10 mouse cellular contexts compared by ENCODE assay signal in the genomic region with DNA sequence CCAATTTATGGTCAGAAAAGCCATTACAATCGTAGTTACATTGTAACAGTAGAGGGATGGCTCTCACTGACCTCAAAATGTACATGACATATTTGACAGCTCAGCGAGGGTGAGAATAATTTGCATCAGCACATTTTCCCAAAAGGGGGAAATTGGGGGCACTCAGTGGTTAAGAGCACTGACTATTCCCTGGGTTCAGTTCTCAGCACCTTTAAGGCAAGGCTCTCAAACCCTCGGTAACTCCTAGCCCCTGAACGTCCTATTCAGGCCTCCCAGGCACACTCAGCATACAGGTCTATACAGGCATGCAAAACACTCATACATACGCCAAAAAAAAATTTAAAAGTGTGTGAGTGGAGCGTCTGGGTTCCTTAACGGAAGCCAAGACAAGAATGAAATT. TPM values are rescaled to one million over a fixed set of nuclear protein-coding genes. Genes with fewer than 3 reads are reported as not detected.
DNase-seq lines count a peak whose midpoint lies in the region; ATAC-seq and TF ChIP-seq lines count a peak whose summit lies in the region.
"Had no signal": no experiment of that assay in that cellular context is flagged by ENCODE, and none has a peak within 500 bp of the region (broad histone marks: within the 10 kb centered on the region; RNA-seq: fewer than 3 reads in every experiment).

No protein-coding gene starts in this region.

- no peaks in the 10 kb centered on the region for H3K79me2 ChIP-seq in macrophage (ENCODE audit: inconsistent target)

- no peak for TF ChIP-seq POLR2A in ES-Bruce4 (IDR thresholded peaks at IDR 0.05; ENCODE audit: insufficient read depth, low read length)

- H3K4me3 ChIP-seq in heart, embryonic 10.5 days, result peak overlapping the region; percentile 80
- H3K4me3 ChIP-seq in ES-Bruce4 (ENCODE audit: low read depth, low read length) (no peak overlapping the region), macrophage (ENCODE audit: inconsistent target) (peak overlapping the region; percentile 39)
- no peak overlapping the region; the same call in 1 of the 2 replicates for H3K4me3 ChIP-seq in hindbrain, embryonic 11.5 days (ENCODE audit: low read depth, low read length)

- H3K36me3 ChIP-seq in heart, embryonic 10.5 days, result peaks cover 8% of the 10 kb centered on the region; the same call in 1 of the 2 replicates
- no peaks in the 10 kb centered on the region for H3K36me3 ChIP-seq in ES-Bruce4 (ENCODE audit: control insufficient read depth, insufficient read depth, low read length, poor library complexity, severe bottlenecking)
- no peaks in the 10 kb centered on the region for H3K36me3 ChIP-seq in hindbrain, embryonic 11.5 days (ENCODE audit: control insufficient read depth, insufficient read depth, low read length)
- no peaks in the 10 kb centered on the region for H3K36me3 ChIP-seq in macrophage (ENCODE audit: inconsistent target)

- peak overlapping the region; percentile 57; the same call in 1 of the 2 replicates for H3K9ac ChIP-seq in ES-Bruce4 (ENCODE audit: low read depth, poor library complexity, severe bottlenecking)
- H3K9ac ChIP-seq in hindbrain, embryonic 11.5 days (ENCODE audit: low read depth, low read length), result no peak overlapping the region

- no peak for TF ChIP-seq CTCF in ES-Bruce4 (IDR thresholded peaks at IDR 0.05; ENCODE audit: low read depth, low read length)

- H3K4me1 ChIP-seq in heart, embryonic 10.5 days, result peaks cover 8% of the 10 kb centered on the region; the same call in 1 of the 2 replicates
- H3K4me1 ChIP-seq in ES-Bruce4 (ENCODE audit: control insufficient read depth, insufficient read depth, low read length), result no peaks in the 10 kb centered on the region
- H3K4me1 ChIP-seq in hindbrain, embryonic 11.5 days (replicated peaks; ENCODE audit: control insufficient read depth, insufficient read depth, low read length), result no peaks in the 10 kb centered on the region

- TF ChIP-seq EP300 in ES-Bruce4 (IDR thresholded peaks at IDR 0.05; ENCODE audit: insufficient read depth, low read depth, low read length), result no peak

- H3K27ac ChIP-seq in heart, embryonic 10.5 days, result no peak overlapping the region
- H3K27ac ChIP-seq in ES-Bruce4 (ENCODE audit: insufficient read depth, low read length) (no peak overlapping the region), macrophage (no peak overlapping the region)
- no peak overlapping the region for H3K27ac ChIP-seq in hindbrain, embryonic 11.5 days (ENCODE audit: low read depth, low read length)

- H3K4me2 ChIP-seq in hindbrain, embryonic 11.5 days (replicated peaks; ENCODE audit: low read depth, low read length), result peak overlapping the region; percentile 80

- no peaks in the 10 kb centered on the region for H3K9me3 ChIP-seq in heart, embryonic 10.5 days
- no peaks in the 10 kb centered on the region for H3K9me3 ChIP-seq in ES-Bruce4 (replicated peaks; ENCODE audit: control insufficient read depth, insufficient read depth, low read length, poor library complexity, severe bottlenecking)
- no peaks in the 10 kb centered on the region for H3K9me3 ChIP-seq in hindbrain, embryonic 11.5 days (ENCODE audit: control insufficient read depth, low read length)

- H3K27me3 ChIP-seq in heart, embryonic 10.5 days (ENCODE audit: insufficient read depth, poor library complexity, severe bottlenecking), result no peaks in the 10 kb centered on the region
- no peaks in the 10 kb centered on the region for H3K27me3 ChIP-seq in ES-Bruce4 (ENCODE audit: control insufficient read depth, insufficient read depth, low read length, poor library complexity, severe bottlenecking)
- H3K27me3 ChIP-seq in hindbrain, embryonic 11.5 days (ENCODE audit: control insufficient read depth, insufficient read depth, low read length), result no peaks in the 10 kb centered on the region

- DNase-seq in heart, embryonic 10.5 days (ENCODE audit: low spot score), result no peak
- DNase-seq in heart, postnatal 4 days, result no peak
- DNase-seq in hindbrain, embryonic 11.5 days (ENCODE audit: low spot score), result peak; percentile 8
- no peak for DNase-seq in adrenal gland, adult 18-20 months (ENCODE audit: low spot score in 2 of 2)
- DNase-seq in Muller cell, postnatal 12 days (ENCODE audit: inconsistent ontology term), result no peak
- DNase-seq: B cell, adult 2 months; kidney, postnatal 4 days had no signal

- 59% methylated on average over 7 of the region's 7 CpGs for WGBS in heart, embryonic 10.5 days
- WGBS in hindbrain, embryonic 11.5 days, result 63% methylated on average over 7 of the region's 7 CpGs
- 44% methylated on average over 7 of the region's 7 CpGs for WGBS in macrophage (ENCODE audit: missing documents)

- no peak for ATAC-seq in hindbrain, embryonic 11.5 days (ENCODE audit: low FRiP score)
- ATAC-seq in CD4-positive, CD25-positive, alpha-beta regulatory T cell, adult 4 months, result no peak

RNA-seq across cellular contexts. Expression of a gene that starts 0.9 kb away (rescaled TPM):
- polyA plus RNA-seq in heart, embryonic 10.5 days (2016; fragmentation: Nextera tagmentation; extraction: Ambion mirVana), result 4.0 and 5.2 TPM in 2 replicates
- 1 to 10 TPM; 3.3 to 4.0 TPM for total RNA-seq in heart, postnatal 4 days (2021)
- polyA plus RNA-seq in ES-Bruce4 (2011; ENCODE audit: insufficient read depth, insufficient read length, low read depth, missing spikeins), result 8.1 and 10.1 TPM in 2 replicates
- polyA plus RNA-seq in hindbrain, embryonic 11.5 days (2014; fragmentation: Nextera tagmentation; extraction: Ambion mirVana), result 3.8 and 4.1 TPM in 2 replicates
- total RNA-seq in macrophage (2018; cell fraction: chromatin; rRNA removed), result 10 to 100 TPM in 7 of 26 experiments, 1 to 10 TPM in 18, under 1 TPM in 1; 0.74 to 17.1 (median 5.9) TPM
- 1 to 10 TPM in 21 of 26 experiments, under 1 TPM in 5; 0.48 to 3.2 (median 1.7) TPM for total RNA-seq in macrophage (2018; cell fraction: cytosol; rRNA removed)
- 10 to 100 TPM in 1 of 26 experiments, 1 to 10 TPM in 22, under 1 TPM in 3; 0.54 to 10.0 (median 3.4) TPM for total RNA-seq in macrophage (2018; cell fraction: nucleus; rRNA removed)
- 0.74 to 2.3 TPM (median 1.3 TPM) in 3 replicates for polyA plus RNA-seq in macrophage (2018)
- total RNA-seq in adrenal gland, adult 18-20 months (2021), result 1 to 10 TPM; 8.0 to 9.0 TPM
- 1 to 10 TPM; 6.0 to 8.8 TPM for polyA plus RNA-seq in CD4-positive, CD25-positive, alpha-beta regulatory T cell, adult 4 months (2017; shearing (Covaris generic))

Comparison
In these comparisons a context has a peak if more than half of its experiments do, and no peak if none do; other contexts are left out.
1. H3K4me3 ChIP-seq: peak in heart, embryonic 10.5 days (single experiment) and macrophage (single experiment); none in ES-Bruce4 (single experiment) and hindbrain, embryonic 11.5 days (single experiment).